Mouse (Mus musculus) hindbrain, postnatal 0 days (tissue): Measurements from ENCODE around the gene Cep85l. TPM values are rescaled to one million over a fixed set of nuclear protein-coding genes. Genes with fewer than 3 reads are reported as not detected.

Source experiments
- ATAC-seq: fragments of 200-750 bp; cut with Nextera tagmentation; 2 replicates; pipeline ENCODE4 v1.8.0; 2017; ENCODE audit warnings: mild to moderate bottlenecking, moderate TSS enrichment, moderate library complexity
- DNase-seq: peaks from one replicate; pipeline ENCODE4 v3.0.0-alpha.2; 2015; ENCODE audit warnings: low spot score
- H3K27ac ChIP-seq: fragments of 300-500 bp; sonication (generic); 2 replicates; pipeline ENCODE4 v1.5.1; 2014; ENCODE audit warnings: mild to moderate bottlenecking
- H3K27me3 ChIP-seq: fragments of 300-500 bp; sonication (generic); 2 replicates; pipeline ENCODE4 v1.6.1; 2014; ENCODE audit warnings: low read length, mixed read lengths; ENCODE audit not compliant: insufficient read depth
- H3K36me3 ChIP-seq: fragments of 300-500 bp; sonication (generic); 2 replicates; pipeline ENCODE4 v1.6.1; 2014; ENCODE audit warnings: low read length, mixed read lengths; ENCODE audit not compliant: insufficient read depth
- H3K4me1 ChIP-seq: fragments of 300-500 bp; sonication (generic); 2 replicates; pipeline ENCODE4 v1.6.1; 2014; ENCODE audit warnings: antibody characterized with exemption, low read length, mixed read lengths; ENCODE audit not compliant: insufficient read depth
- H3K4me2 ChIP-seq: fragments of 300-500 bp; sonication (generic); 2 replicates; pipeline ENCODE4 v1.6.1; 2014; ENCODE audit warnings: low read depth, mild to moderate bottlenecking, low read length, moderate library complexity, mixed read lengths
- H3K4me3 ChIP-seq: fragments of 300-500 bp; sonication (generic); 2 replicates; pipeline ENCODE4 v1.5.1; 2014; ENCODE audit warnings: low read length
- H3K9ac ChIP-seq: fragments of 300-500 bp; sonication (generic); replicated peaks from 2 replicates; pipeline ENCODE4 v1.6.1; 2014; ENCODE audit warnings: mild to moderate bottlenecking, low read length, moderate library complexity, mixed read lengths
- H3K9me3 ChIP-seq: fragments of 300-500 bp; sonication (generic); 2 replicates; pipeline ENCODE4 v1.6.1; 2016; ENCODE audit warnings: low read length, mixed read lengths
- CTCF ChIP-seq: IDR thresholded peaks from 2 replicates; pipeline ENCODE4 v1.5.1; 2016; ENCODE audit warnings: antibody characterized with exemption, control low read depth, low read depth
- WGBS: fragments of 180-500 bp; shearing (Covaris S2); extraction: QIAGEN DNeasy Blood & Tissue Kit; methylation state at CpG from one replicate; pipeline ENCODE4 v1.1.7; 2014; 5-methylcytosine and 5-hydroxymethylcytosine counted together
- polyA plus RNA-seq: library from polyadenylated mRNA; unstranded; fragments of >200 nt; fragmentation: Nextera tagmentation; extraction: Ambion mirVana; gene quantifications from 2 replicates; pipeline ENCODE4 v1.2.1, GENCODE M21; 2015
- total RNA-seq: library from RNA; depleted of rRNA; stranded (reverse); fragments of >200 nt; gene quantifications from 2 replicates; pipeline ENCODE4 v1.2.3, GENCODE M21; 2014

The Cep85l gene
- total and polyA plus RNA-seq, 2 experiments from 2014 or later: 8.2 to 15.4 TPM

DNA sequence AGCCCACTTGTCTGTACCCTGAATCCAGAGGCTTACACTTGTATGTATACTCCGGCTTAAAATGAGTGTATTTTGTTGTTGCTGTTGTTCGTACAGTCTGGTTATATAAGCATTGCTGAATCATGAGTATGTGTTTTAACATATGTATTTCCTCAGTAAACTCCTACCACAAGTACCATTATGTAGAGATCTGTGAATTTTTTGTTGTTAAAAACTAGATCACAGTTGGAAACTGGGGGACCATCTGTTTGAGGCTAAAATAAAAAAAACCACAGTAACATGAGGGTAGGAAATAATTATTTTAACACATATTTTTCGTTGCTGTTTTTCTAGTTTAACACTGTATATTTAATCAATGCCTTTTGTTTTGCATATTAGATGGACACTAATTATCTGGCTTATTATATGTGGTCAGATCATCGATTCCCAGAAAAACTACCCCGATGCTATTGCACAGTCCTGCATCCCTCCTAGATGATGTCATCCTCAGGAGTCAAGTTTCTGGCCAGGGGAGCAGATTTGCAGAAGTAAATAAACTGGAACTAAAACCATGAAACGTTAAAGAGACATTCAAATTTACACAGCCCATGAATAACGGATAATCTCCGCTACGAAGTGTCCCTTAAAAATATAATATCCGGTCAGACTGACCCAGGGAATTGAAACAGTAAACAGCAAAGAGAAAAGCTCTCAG lies 18.2 kb upstream of the Cep85l start:
- H3K4me3 ChIP-seq: peak overlapping the region; percentile 11; the same call in 1 of the 2 replicates
- no peak overlapping the region for H3K27ac ChIP-seq

DNA sequence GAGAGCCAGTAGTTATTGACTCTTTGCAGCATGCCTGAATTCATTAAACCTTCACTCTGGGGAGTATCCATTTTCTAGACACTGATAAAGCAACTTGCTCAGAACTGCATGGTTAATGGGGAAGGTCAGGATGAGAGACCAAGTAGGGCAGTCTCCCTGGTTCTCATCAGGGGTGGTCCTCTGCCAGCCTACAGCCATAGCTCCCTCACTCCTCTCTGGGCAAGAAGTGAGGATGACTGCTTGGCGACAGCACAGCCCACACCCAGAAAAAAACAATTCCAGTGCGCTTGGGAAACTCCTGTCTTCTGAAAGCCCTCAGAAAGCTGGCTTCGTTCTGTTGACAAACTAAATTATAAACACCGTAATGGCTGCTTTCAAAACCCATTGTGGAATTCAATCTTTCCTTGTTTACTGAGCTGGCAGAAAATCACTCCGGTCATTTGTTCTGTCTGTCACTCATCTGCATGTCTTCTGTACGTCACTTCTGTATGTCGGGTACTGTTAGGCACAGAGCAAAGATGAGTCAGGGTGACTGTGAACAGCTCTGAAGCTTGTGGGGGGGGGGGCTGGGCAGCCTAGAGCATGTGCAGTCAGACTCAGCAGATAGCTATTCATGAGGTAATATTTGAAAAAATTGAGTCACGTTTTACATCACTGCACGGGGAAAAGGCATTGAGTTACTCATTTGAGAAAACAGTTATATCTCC lies 15.3 kb upstream of the Cep85l start:
- 66% methylated on average over 9 of the region's 9 CpGs for WGBS
- no peak for DNase-seq
- ATAC-seq: no peak

More for the DNA sequence above, 18.2 kb upstream of the Cep85l start:
- H3K4me1 ChIP-seq: no peaks in the 10 kb centered on the region
- H3K9ac ChIP-seq: no peak overlapping the region
- H3K27me3 ChIP-seq: no peaks in the 10 kb centered on the region
- 47% methylated on average over 10 of the region's 10 CpGs for WGBS
- no peaks in the 10 kb centered on the region for H3K36me3 ChIP-seq
- H3K4me2 ChIP-seq: peak overlapping the region; percentile 45
- H3K9me3 ChIP-seq: no peaks in the 10 kb centered on the region
- DNase-seq: no peak
- no peak for TF ChIP-seq CTCF
- ATAC-seq: peak; percentile 59

DNA sequence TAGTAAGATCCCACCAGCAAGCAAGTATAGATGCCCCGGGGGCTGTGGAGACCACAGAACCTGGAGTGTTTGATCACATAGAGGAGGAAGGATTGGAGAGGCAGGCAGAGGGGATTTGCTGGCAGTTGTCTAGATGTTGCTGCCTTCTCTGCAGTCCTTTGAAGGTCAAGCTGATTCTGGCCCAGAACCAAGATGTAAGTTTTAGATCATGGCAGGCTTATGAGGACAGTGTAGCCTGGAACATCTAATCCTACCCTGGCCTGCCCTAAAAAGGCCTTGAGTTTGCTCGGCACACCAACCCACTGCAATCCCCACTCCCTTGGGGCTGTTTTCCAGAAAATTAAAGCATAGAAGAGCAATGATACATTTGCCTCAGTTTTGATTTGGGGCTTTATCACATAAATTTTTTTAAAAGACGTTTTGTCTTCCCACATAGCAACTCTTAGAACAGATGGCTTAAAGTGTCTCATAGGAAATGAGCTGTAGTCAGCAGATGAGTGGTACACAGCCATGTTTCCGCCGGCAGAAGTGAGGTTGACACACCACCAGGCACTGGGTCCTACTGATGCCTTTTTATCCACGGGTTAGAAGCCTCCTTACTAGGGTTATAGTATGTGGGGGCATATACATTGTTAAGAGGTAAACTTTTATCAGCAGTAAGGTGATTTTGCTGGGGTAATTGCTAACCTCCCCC lies 8.6 kb upstream of the Cep85l start:
- H3K36me3 ChIP-seq: no peaks in the 10 kb centered on the region
- H3K4me1 ChIP-seq: no peaks in the 10 kb centered on the region
- H3K9me3 ChIP-seq: no peaks in the 10 kb centered on the region
- no peak overlapping the region for H3K4me3 ChIP-seq
- DNase-seq (no peak), ATAC-seq (no peak)
- H3K27me3 ChIP-seq: no peaks in the 10 kb centered on the region
- TF ChIP-seq CTCF: no peak
- WGBS: 62% methylated on average over 6 of the region's 6 CpGs
- no peak overlapping the region for H3K4me2 ChIP-seq
- no peak overlapping the region for H3K27ac ChIP-seq
- no peak overlapping the region for H3K9ac ChIP-seq

More for the DNA sequence above, 15.3 kb upstream of the Cep85l start:
- Histone ChIP-seq H3K9me3 (no peaks in the 10 kb centered on the region), H3K9ac (no peak overlapping the region), H3K36me3 (no peaks in the 10 kb centered on the region), H3K4me3 (no peak overlapping the region), H3K27me3 (no peaks in the 10 kb centered on the region), H3K4me1 (no peaks in the 10 kb centered on the region), H3K27ac (no peak overlapping the region), H3K4me2 (no peak overlapping the region)
- TF ChIP-seq CTCF: no peak

DNA sequence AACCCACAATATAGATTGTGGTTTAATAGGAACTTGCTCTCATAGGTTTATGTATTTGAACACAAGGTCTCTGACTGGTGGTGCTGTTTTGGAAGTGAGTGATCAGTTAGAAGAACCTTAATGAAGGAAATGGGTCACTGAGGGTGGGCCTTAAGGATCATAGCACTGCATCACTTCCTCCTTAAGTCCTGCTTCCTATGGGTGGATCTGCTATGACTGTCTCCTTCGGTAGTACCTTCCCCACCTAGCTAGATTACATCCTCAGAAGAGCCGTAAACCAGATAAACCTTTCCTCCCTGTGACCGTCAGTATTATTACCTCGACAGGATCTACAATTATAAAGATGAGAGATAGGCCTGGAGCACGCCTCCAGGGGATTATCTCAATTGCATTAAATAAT lies 5.7 kb upstream of the Cep85l start:
- Histone ChIP-seq H3K27me3 (no peaks in the 10 kb centered on the region), H3K4me1 (no peaks in the 10 kb centered on the region), H3K36me3 (no peaks in the 10 kb centered on the region), H3K27ac (no peak overlapping the region), H3K4me2 (no peak overlapping the region), H3K9me3 (no peaks in the 10 kb centered on the region), H3K9ac (no peak overlapping the region), H3K4me3 (no peak overlapping the region)
- 76% methylated on average over 5 of the region's 5 CpGs for WGBS
- no peak for DNase-seq
- no peak for ATAC-seq
- TF ChIP-seq CTCF: no peak

DNA sequence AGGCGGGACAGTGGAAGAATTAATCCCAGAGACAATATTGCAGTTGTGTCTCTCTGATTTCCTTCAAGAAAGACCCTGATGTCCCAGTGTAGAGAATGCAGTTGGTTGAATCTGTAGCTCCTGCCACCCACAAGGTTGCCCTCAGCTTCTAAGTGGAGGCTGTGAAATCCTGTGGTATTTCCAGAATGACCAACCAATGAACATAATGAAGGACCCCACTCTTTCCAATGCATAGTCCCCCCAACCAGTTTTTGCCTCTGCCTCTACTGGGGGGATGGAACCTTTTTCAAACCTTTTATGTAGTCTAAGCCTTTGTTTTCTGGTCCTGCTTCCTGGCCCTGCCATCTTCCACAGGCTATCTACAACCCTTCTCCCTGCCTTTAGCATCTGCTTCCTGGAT lies 5.1 kb upstream of the Cep85l start:
- no peak overlapping the region for H3K9ac ChIP-seq
- H3K27ac ChIP-seq: no peak overlapping the region
- no peaks in the 10 kb centered on the region for H3K9me3 ChIP-seq
- no peak overlapping the region for H3K4me3 ChIP-seq
- H3K36me3 ChIP-seq: no peaks in the 10 kb centered on the region
- H3K27me3 ChIP-seq: no peaks in the 10 kb centered on the region
- no peak for TF ChIP-seq CTCF
- no peak for DNase-seq
- ATAC-seq: no peak
- no peak overlapping the region for H3K4me2 ChIP-seq
- H3K4me1 ChIP-seq: no peaks in the 10 kb centered on the region
- 97% methylated on average over 1 of the region's 1 CpGs for WGBS

DNA sequence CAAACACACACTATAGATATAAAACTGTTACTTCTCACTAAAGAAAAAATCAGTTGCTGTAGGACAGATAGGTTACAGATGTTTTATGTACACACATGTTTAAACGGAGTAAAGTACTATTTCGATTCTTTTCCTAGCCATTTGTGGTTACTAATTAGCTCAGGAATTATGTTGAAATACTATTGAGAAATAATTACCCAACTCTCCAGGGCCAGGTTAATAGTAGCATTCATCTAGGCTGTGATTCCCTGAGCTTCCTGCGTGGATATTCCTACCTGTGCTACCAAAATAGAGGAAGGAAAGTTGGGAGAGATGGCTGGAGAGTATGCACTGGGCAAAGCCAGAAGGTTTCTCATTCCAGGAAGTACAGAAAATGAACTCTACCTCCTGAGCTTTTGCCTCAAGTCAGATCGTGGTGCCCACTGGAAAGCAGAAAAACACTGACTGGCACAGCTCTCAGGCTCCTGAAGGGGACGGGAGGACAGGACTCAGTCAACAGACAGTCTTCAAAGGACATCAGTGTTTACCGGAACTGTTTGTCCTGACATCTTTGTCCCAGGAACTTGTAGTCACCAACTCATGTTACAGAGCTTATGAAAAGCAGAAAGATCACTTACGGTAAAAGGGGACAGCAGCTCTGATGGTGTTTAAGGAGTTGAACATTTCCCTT lies 3.1 kb upstream of the Cep85l start:
- no peak for TF ChIP-seq CTCF
- H3K27me3 ChIP-seq: no peaks in the 10 kb centered on the region
- H3K27ac ChIP-seq: no peak overlapping the region
- H3K4me3 ChIP-seq: no peak overlapping the region
- no peaks in the 10 kb centered on the region for H3K36me3 ChIP-seq
- WGBS: 67% methylated on average over 7 of the region's 7 CpGs
- ATAC-seq (no peak), DNase-seq (no peak)
- no peaks in the 10 kb centered on the region for H3K9me3 ChIP-seq
- H3K4me1 ChIP-seq: peaks cover 5% of the 10 kb centered on the region; the same call in 1 of the 2 replicates
- H3K4me2 ChIP-seq: no peak overlapping the region
- no peak overlapping the region for H3K9ac ChIP-seq
